Mouse (Mus musculus) forebrain, embryonic 10.5 days (tissue): ENCODE measurements around the gene Klhdc3. TPM values are rescaled to one million over a fixed set of nuclear protein-coding genes. Genes with fewer than 3 reads are reported as not detected.

ENCODE experiments used
- polyA plus RNA-seq: library from polyadenylated mRNA; unstranded; fragments of >200 nt; fragmentation: Nextera tagmentation; extraction: Ambion mirVana; gene quantifications from 2 replicates; pipeline ENCODE4 v1.2.1, GENCODE M21; 2016

Gene Klhdc3
- polyA plus RNA-seq, 1 experiment from 2014 or later, result 132 TPM

Other genes starting within 250 kb of the Klhdc3 start
- gene Slc22a7, start 242.5 kb downstream of the Klhdc3 start, polyA plus RNA-seq, result not detected in 2 replicates
- 0.71 and 1.1 TPM in 2 replicates for gene Ttbk1, start 193.2 kb downstream of the Klhdc3 start, polyA plus RNA-seq
- 107 TPM in 2 replicates for gene Dnph1, start 184.2 kb downstream of the Klhdc3 start, polyA plus RNA-seq
- 3.5 and 3.7 TPM in 2 replicates for gene Cul9, start 134.5 kb downstream of the Klhdc3 start, polyA plus RNA-seq
- 5.4 and 5.5 TPM in 2 replicates for gene Srf, start 124.7 kb downstream of the Klhdc3 start, polyA plus RNA-seq
- 66.0 and 68.4 TPM in 2 replicates for gene Ptk7, start 51.4 kb downstream of the Klhdc3 start, polyA plus RNA-seq
- gene Klc4, start 34.9 kb downstream of the Klhdc3 start, polyA plus RNA-seq, result 29.1 and 31.8 TPM in 2 replicates
- gene Mrpl2, start 34.7 kb downstream of the Klhdc3 start, polyA plus RNA-seq, result 136 and 137 TPM in 2 replicates
- 38.0 and 40.9 TPM in 2 replicates for gene Cul7, start 30.6 kb downstream of the Klhdc3 start, polyA plus RNA-seq
- 69.0 and 70.1 TPM in 2 replicates for gene Rrp36, start 6.6 kb downstream of the Klhdc3 start, polyA plus RNA-seq
- 163 and 165 TPM in 2 replicates for gene Mea1, start 2.1 kb downstream of the Klhdc3 start, polyA plus RNA-seq
- 144 and 154 TPM in 2 replicates for gene Ppp2r5d, start 24.2 kb upstream of the Klhdc3 start, polyA plus RNA-seq
- gene Pex6, start 30.5 kb upstream of the Klhdc3 start, polyA plus RNA-seq, result 19.6 and 20.2 TPM in 2 replicates
- gene Gnmt, start 48.3 kb upstream of the Klhdc3 start, polyA plus RNA-seq, result 0.80 and 0.87 TPM in 2 replicates
- gene Cnpy3, start 71.3 kb upstream of the Klhdc3 start, polyA plus RNA-seq, result 71.8 and 71.9 TPM in 2 replicates
- 0.55 and 1.00 TPM in 2 replicates for gene Ptcra, start 82.8 kb upstream of the Klhdc3 start, polyA plus RNA-seq
- gene 2310039H08Rik, start 91.7 kb upstream of the Klhdc3 start, polyA plus RNA-seq, result 54.4 and 54.7 TPM in 2 replicates
- 242 and 248 TPM in 2 replicates for gene Rpl7l1, start 101.8 kb upstream of the Klhdc3 start, polyA plus RNA-seq
- gene Bicral, start 177.6 kb upstream of the Klhdc3 start, polyA plus RNA-seq, result 2.9 and 4.1 TPM in 2 replicates
- gene Tbcc, start 209.8 kb upstream of the Klhdc3 start, polyA plus RNA-seq, result 43.1 and 48.4 TPM in 2 replicates
- gene Prph2, start 229.5 kb upstream of the Klhdc3 start, polyA plus RNA-seq, result not detected in 2 replicates